Mouse (Mus musculus): ENCODE measurements around the gene Srgap2. TPM values are rescaled to one million over a fixed set of nuclear protein-coding genes. Genes with fewer than 3 reads are reported as not detected.

Gene Srgap2
- polyA plus RNA-seq, 1 experiment from 2014 or later, result 24.5 TPM

- no peak overlapping the region for H3K4me2 ChIP-seq (replicated peaks; ENCODE audit: low read depth, low read length)
- peaks cover 12% of the 10 kb centered on the region for H3K36me3 ChIP-seq (ENCODE audit: control insufficient read depth, insufficient read depth, low read length)
- H3K4me1 ChIP-seq (ENCODE audit: control insufficient read depth, insufficient read depth, low read length), result no peaks in the 10 kb centered on the region
- H3K9ac ChIP-seq (replicated peaks; ENCODE audit: low read depth, low read length), result no peak overlapping the region
- H3K4me3 ChIP-seq (ENCODE audit: low read depth, low read length), result no peak overlapping the region
- H3K27ac ChIP-seq (ENCODE audit: low read length), result no peak overlapping the region
- no peak for ATAC-seq (ENCODE audit: insufficient number of reproducible peaks, insufficient read depth, low FRiP score, low read depth)
- no peaks in the 10 kb centered on the region for H3K27me3 ChIP-seq (ENCODE audit: control insufficient read depth, insufficient read depth, low read length)
- no peaks in the 10 kb centered on the region for H3K9me3 ChIP-seq (ENCODE audit: control insufficient read depth, low read depth, low read length)
- 85% methylated on average over 3 of the region's 3 CpGs for WGBS
Measured at GRCm38 (mm10) chr1:131319598-131320330, 207.4 kb downstream of the Srgap2 start.

GRCm38 (mm10) chr1:131318397-131318796 lies 208.8 kb downstream of the Srgap2 start:
- Histone ChIP-seq H3K4me3 (ENCODE audit: low read depth, low read length) (no peak overlapping the region), H3K36me3 (ENCODE audit: control insufficient read depth, insufficient read depth, low read length) (peaks cover 20% of the 10 kb centered on the region), H3K4me1 (ENCODE audit: control insufficient read depth, insufficient read depth, low read length) (no peaks in the 10 kb centered on the region), H3K4me2 (replicated peaks; ENCODE audit: low read depth, low read length) (no peak overlapping the region), H3K9me3 (ENCODE audit: control insufficient read depth, low read depth, low read length) (no peaks in the 10 kb centered on the region), H3K27ac (ENCODE audit: low read length) (no peak overlapping the region), H3K27me3 (ENCODE audit: control insufficient read depth, insufficient read depth, low read length) (no peaks in the 10 kb centered on the region), H3K9ac (replicated peaks; ENCODE audit: low read depth, low read length) (no peak overlapping the region)
- ATAC-seq (ENCODE audit: insufficient number of reproducible peaks, insufficient read depth, low FRiP score, low read depth), result no peak
- whole genome bisulfite sequencing, result 83% methylated on average over 2 of the region's 2 CpGs

GRCm38 (mm10) chr1:131317625-131318024 lies 209.5 kb downstream of the Srgap2 start:
- WGBS, result 70% methylated on average over 5 of the region's 5 CpGs

GRCm38 (mm10) chr1:131311284-131311683 lies 215.9 kb downstream of the Srgap2 start:
- WGBS, result 89% methylated on average over 3 of the region's 3 CpGs
- Histone ChIP-seq H3K9ac (replicated peaks; ENCODE audit: low read depth, low read length) (no peak overlapping the region), H3K27me3 (ENCODE audit: control insufficient read depth, insufficient read depth, low read length) (no peaks in the 10 kb centered on the region), H3K4me3 (ENCODE audit: low read depth, low read length) (no peak overlapping the region), H3K9me3 (ENCODE audit: control insufficient read depth, low read depth, low read length) (no peaks in the 10 kb centered on the region), H3K4me1 (ENCODE audit: control insufficient read depth, insufficient read depth, low read length) (no peaks in the 10 kb centered on the region), H3K27ac (ENCODE audit: low read length) (no peak overlapping the region), H3K4me2 (replicated peaks; ENCODE audit: low read depth, low read length) (no peak overlapping the region), H3K36me3 (ENCODE audit: control insufficient read depth, insufficient read depth, low read length) (peaks cover 31% of the 10 kb centered on the region)
- no peak for ATAC-seq (ENCODE audit: insufficient number of reproducible peaks, insufficient read depth, low FRiP score, low read depth)

More at GRCm38 (mm10) chr1:131317625-131318024, 209.5 kb downstream of the Srgap2 start:
- Histone ChIP-seq H3K9me3 (ENCODE audit: control insufficient read depth, low read depth, low read length) (no peaks in the 10 kb centered on the region), H3K4me2 (replicated peaks; ENCODE audit: low read depth, low read length) (no peak overlapping the region), H3K4me3 (ENCODE audit: low read depth, low read length) (no peak overlapping the region), H3K27ac (ENCODE audit: low read length) (no peak overlapping the region), H3K36me3 (ENCODE audit: control insufficient read depth, insufficient read depth, low read length) (peaks cover 22% of the 10 kb centered on the region), H3K27me3 (ENCODE audit: control insufficient read depth, insufficient read depth, low read length) (no peaks in the 10 kb centered on the region), H3K4me1 (ENCODE audit: control insufficient read depth, insufficient read depth, low read length) (no peaks in the 10 kb centered on the region), H3K9ac (replicated peaks; ENCODE audit: low read depth, low read length) (no peak overlapping the region)
- ATAC-seq (ENCODE audit: insufficient number of reproducible peaks, insufficient read depth, low FRiP score, low read depth), result no peak

GRCm38 (mm10) chr1:131310237-131310818 lies 216.8 kb downstream of the Srgap2 start:
- WGBS, result 89% methylated on average over 5 of the region's 5 CpGs
- Histone ChIP-seq H3K4me3 (ENCODE audit: low read depth, low read length) (no peak overlapping the region), H3K27me3 (ENCODE audit: control insufficient read depth, insufficient read depth, low read length) (no peaks in the 10 kb centered on the region), H3K27ac (ENCODE audit: low read length) (no peak overlapping the region), H3K36me3 (ENCODE audit: control insufficient read depth, insufficient read depth, low read length) (peaks cover 28% of the 10 kb centered on the region), H3K9me3 (ENCODE audit: control insufficient read depth, low read depth, low read length) (no peaks in the 10 kb centered on the region), H3K4me1 (ENCODE audit: control insufficient read depth, insufficient read depth, low read length) (no peaks in the 10 kb centered on the region), H3K9ac (replicated peaks; ENCODE audit: low read depth, low read length) (no peak overlapping the region), H3K4me2 (replicated peaks; ENCODE audit: low read depth, low read length) (no peak overlapping the region)
- no peak for ATAC-seq (ENCODE audit: insufficient number of reproducible peaks, insufficient read depth, low FRiP score, low read depth)

- Histone ChIP-seq H3K36me3 (ENCODE audit: control insufficient read depth, insufficient read depth, low read length) (peaks cover 11% of the 10 kb centered on the region), H3K4me1 (ENCODE audit: control insufficient read depth, insufficient read depth, low read length) (no peaks in the 10 kb centered on the region), H3K9ac (replicated peaks; ENCODE audit: low read depth, low read length) (no peak overlapping the region), H3K4me3 (ENCODE audit: low read depth, low read length) (no peak overlapping the region), H3K4me2 (replicated peaks; ENCODE audit: low read depth, low read length) (no peak overlapping the region), H3K9me3 (ENCODE audit: control insufficient read depth, low read depth, low read length) (no peaks in the 10 kb centered on the region), H3K27me3 (ENCODE audit: control insufficient read depth, insufficient read depth, low read length) (no peaks in the 10 kb centered on the region), H3K27ac (ENCODE audit: low read length) (no peak overlapping the region)
- no peak for ATAC-seq (ENCODE audit: insufficient number of reproducible peaks, insufficient read depth, low FRiP score, low read depth)
- WGBS, result 91% methylated on average over 2 of the region's 2 CpGs
Measured at GRCm38 (mm10) chr1:131300750-131301149, 226.4 kb downstream of the Srgap2 start.

- Histone ChIP-seq H3K27me3 (ENCODE audit: control insufficient read depth, insufficient read depth, low read length) (no peaks in the 10 kb centered on the region), H3K9me3 (ENCODE audit: control insufficient read depth, low read depth, low read length) (no peaks in the 10 kb centered on the region), H3K4me1 (ENCODE audit: control insufficient read depth, insufficient read depth, low read length) (no peaks in the 10 kb centered on the region), H3K36me3 (ENCODE audit: control insufficient read depth, insufficient read depth, low read length) (peaks cover 17% of the 10 kb centered on the region), H3K4me2 (replicated peaks; ENCODE audit: low read depth, low read length) (no peak overlapping the region), H3K9ac (replicated peaks; ENCODE audit: low read depth, low read length) (no peak overlapping the region), H3K4me3 (ENCODE audit: low read depth, low read length) (no peak overlapping the region), H3K27ac (ENCODE audit: low read length) (no peak overlapping the region)
- no peak for ATAC-seq (ENCODE audit: insufficient number of reproducible peaks, insufficient read depth, low FRiP score, low read depth)
- 65% methylated on average over 6 of the region's 6 CpGs for WGBS
Measured at GRCm38 (mm10) chr1:131299788-131300187, 227.4 kb downstream of the Srgap2 start.

- Histone ChIP-seq H3K36me3 (ENCODE audit: control insufficient read depth, insufficient read depth, low read length) (peaks cover 19% of the 10 kb centered on the region), H3K4me3 (ENCODE audit: low read depth, low read length) (no peak overlapping the region), H3K27me3 (ENCODE audit: control insufficient read depth, insufficient read depth, low read length) (no peaks in the 10 kb centered on the region), H3K27ac (ENCODE audit: low read length) (no peak overlapping the region), H3K4me1 (ENCODE audit: control insufficient read depth, insufficient read depth, low read length) (no peaks in the 10 kb centered on the region), H3K4me2 (replicated peaks; ENCODE audit: low read depth, low read length) (no peak overlapping the region), H3K9me3 (ENCODE audit: control insufficient read depth, low read depth, low read length) (no peaks in the 10 kb centered on the region), H3K9ac (replicated peaks; ENCODE audit: low read depth, low read length) (no peak overlapping the region)
- 76% methylated on average over 3 of the region's 3 CpGs for WGBS
- no peak for ATAC-seq (ENCODE audit: insufficient number of reproducible peaks, insufficient read depth, low FRiP score, low read depth)
Measured at GRCm38 (mm10) chr1:131299240-131299639, 227.9 kb downstream of the Srgap2 start.

All from stomach, embryonic 14.5 days (tissue).